Mouse (Mus musculus) adrenal gland, postnatal 14 days (tissue): ENCODE data around the gene Poc1b. TPM values are rescaled to one million over a fixed set of nuclear protein-coding genes. Genes with fewer than 3 reads are reported as not detected.
A peak's percentile ranks its signal among the peaks of the same experiment; 100 is the strongest.

Experiments
- DNase-seq: peaks from one replicate; pipeline ENCODE4 v3.0.0; 2021; ENCODE audit warnings: mixed read lengths
- total RNA-seq: library from RNA; stranded (reverse); gene quantifications from 2 replicates; pipeline ENCODE4 v1.2.3, GENCODE M21; 2021

Poc1b gene
- total RNA-seq, 1 experiment from 2014 or later, result 12.7 TPM

- DNase-seq, result no peak
These were observed 121.4 kb downstream of the Poc1b start for GRCm38 (mm10) chr10:99227968-99228864.

- peak; percentile 43 for DNase-seq
These were observed 122.3 kb downstream of the Poc1b start for GRCm38 (mm10) chr10:99229031-99229684.

- peak; percentile 31 for DNase-seq
These were observed 125.8 kb downstream of the Poc1b start for GRCm38 (mm10) chr10:99232518-99233227.

GRCm38 (mm10) chr10:99234336-99234735 is 127.5 kb downstream of the Poc1b start:
- no peak for DNase-seq

GRCm38 (mm10) chr10:99235081-99235480 is 128.2 kb downstream of the Poc1b start:
- no peak for DNase-seq

DNA sequence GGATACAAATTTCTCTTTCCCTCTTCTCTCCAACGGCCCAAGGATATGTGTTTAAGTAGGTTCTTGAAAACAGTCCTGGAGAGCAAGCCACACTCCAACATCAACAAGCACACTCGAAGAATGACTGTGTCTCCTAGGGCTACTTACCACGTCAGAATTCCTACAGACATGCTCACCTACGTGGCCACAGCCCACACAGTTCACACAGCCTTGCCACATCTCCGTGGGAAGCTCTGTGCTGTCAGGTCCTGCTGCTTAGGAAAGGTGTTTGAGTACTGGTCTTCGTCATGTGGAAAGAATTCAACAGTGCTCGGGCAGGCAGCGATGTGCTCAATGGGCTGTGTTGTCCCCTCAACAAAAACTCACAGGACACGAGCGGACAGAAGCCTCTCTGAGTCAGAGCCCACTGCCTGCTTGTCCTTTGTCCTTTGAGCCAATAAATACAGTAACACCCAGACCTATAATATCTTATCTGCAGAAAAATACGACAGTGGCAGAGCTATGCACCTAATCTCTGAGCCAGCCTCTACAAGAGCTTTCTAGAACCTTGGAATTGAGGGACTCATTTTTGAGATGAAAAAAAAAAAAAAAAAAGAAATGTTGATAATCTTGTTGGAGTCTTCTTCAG is 130.5 kb downstream of the Poc1b start:
- DNase-seq, result no peak

DNA sequence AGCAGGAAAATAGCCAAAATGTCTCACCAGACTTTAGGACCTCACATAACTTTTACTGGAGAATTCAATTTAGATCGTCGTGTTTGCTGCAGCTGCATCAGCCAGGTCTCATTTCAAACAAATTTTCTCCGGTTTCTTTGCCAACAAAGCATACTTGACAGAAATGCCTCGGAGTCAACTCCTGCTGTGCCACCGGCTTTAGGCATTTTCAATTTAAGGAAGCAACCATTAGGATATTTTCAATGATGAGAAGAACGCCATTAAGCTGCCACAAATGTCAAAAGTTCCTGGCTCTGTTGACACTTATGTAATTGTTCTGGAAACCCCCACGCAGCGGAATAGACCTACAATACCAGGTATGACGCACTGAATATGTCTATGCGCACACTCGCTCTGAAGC is 131.7 kb downstream of the Poc1b start:
- no peak for DNase-seq

- no peak for DNase-seq
These were observed 134.5 kb downstream of the Poc1b start for GRCm38 (mm10) chr10:99241284-99241828.

DNA sequence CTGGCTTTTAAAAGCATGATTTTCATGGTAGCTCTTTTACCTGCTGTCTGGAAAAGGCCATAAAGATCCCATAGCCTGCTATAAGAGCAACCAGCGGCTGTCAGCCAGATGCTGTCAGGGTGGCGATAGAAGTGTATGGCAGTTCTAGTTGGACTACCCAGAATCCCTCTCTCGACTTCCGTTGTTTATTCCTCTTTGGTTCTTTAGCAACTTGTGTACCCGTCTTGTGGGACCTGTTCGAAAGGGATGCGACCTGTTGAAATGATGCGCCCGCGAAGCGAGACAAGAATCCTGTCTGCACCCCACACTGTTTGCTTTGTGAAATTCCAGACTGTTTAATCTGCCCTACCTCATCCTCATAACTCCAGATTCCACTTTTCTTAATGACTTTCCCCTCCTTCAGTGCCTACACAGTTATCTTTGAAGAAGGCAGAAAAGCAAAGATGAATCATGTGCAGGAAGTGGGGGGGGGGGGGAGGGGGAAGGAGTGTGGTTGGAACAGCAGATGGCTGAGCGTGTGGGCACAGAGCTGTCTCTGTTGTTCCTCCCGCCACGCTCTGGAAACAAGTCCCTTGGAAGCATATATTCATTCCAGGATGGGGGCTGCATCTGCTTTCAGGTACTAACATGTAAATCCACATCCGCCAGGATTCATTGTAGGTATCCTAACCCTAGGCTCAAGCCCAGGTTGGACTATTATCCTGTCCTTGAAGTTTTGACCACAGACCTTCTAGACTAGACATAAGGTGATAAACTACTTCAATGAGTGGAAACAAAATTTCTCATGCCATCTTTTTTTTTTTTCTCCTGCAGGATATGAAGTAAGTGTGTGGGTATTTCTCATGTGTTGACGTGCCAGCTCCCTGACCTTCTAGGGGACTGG is 135.2 kb downstream of the Poc1b start:
- DNase-seq, result peak; percentile 30

DNA sequence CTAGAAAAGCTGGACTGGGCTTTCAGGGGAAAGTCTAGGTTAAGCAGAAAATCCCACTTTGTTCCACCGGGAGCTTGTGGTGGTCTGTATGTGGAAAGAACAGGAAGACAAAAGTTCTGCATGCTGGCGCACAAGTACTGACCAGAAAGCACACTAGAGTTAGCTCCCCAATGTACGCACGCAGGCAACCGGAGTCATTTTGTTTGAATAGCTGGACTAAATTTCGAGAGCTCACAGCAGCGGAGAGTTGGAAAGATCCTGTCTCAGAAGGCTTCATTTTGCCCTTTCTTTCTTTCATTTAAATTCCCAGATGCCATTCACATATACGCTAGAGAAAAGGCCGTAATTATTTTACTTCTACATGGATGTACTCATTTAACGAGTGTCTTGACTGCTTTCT is 135.9 kb downstream of the Poc1b start:
- no peak for DNase-seq

GRCm38 (mm10) chr10:99243907-99244489 is 137.2 kb downstream of the Poc1b start:
- no peak for DNase-seq

DNA sequence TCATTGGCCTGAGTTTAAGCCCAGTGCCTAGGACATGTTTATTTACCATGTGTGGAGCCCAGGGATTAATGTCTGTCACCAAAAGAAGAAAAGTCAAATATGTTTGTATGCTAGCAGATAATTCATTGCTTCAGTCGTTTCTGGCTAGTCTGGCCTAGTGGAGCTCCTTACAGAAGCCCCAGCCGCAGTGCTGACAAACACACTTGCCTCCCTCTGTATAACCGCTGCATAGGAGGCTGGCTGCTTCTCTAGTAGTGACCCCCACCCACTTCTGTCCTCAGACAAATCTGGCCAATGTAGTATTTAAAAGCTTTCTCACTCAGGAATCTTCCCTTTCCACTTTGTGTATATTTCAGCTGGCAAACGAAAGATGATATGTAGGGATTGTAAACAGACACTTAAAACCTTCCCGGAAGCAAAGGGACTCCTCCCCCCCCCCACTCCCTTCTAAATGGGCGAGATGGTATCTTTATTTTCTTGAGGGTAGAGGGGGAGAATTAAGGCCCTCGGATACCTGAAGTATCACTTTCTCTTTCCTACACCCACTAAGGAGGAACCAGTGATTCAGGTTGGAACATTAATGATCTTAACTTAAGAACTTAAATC is 137.9 kb downstream of the Poc1b start:
- no peak for DNase-seq

- DNase-seq, result no peak
These were observed 140.1 kb downstream of the Poc1b start for GRCm38 (mm10) chr10:99246797-99247508.

Other genes with a start within 250 kb of the Poc1b start
- 56.0 and 62.0 TPM in 2 replicates for gene Atp2b1, start 192.6 kb upstream of the Poc1b start, total RNA-seq
- gene Galnt4, start 1.1 kb downstream of the Poc1b start, total RNA-seq, result 6.8 and 6.9 TPM in 2 replicates
- not detected in 2 replicates for gene Phxr2, start 19.3 kb downstream of the Poc1b start, total RNA-seq
- 112 and 113 TPM in 2 replicates for gene Dusp6, start 156.2 kb downstream of the Poc1b start, total RNA-seq